Mouse (Mus musculus) 3T3-L1 (cell line): Measurements from ENCODE around the gene Ndufc2.
A peak's percentile ranks its signal among the peaks of the same experiment; 100 is the strongest.
"Not testable (repeated sequence)": the region's sequence is repeated elsewhere in the genome, so short reads cannot be mapped to it uniquely, and the experiment has no call there.

Experiments
- DNase-seq: peaks from one replicate; pipeline ENCODE4 v3.0.0-alpha.2; 2015; ENCODE audit warnings: low read depth, low spot score

Ndufc2 gene

DNA sequence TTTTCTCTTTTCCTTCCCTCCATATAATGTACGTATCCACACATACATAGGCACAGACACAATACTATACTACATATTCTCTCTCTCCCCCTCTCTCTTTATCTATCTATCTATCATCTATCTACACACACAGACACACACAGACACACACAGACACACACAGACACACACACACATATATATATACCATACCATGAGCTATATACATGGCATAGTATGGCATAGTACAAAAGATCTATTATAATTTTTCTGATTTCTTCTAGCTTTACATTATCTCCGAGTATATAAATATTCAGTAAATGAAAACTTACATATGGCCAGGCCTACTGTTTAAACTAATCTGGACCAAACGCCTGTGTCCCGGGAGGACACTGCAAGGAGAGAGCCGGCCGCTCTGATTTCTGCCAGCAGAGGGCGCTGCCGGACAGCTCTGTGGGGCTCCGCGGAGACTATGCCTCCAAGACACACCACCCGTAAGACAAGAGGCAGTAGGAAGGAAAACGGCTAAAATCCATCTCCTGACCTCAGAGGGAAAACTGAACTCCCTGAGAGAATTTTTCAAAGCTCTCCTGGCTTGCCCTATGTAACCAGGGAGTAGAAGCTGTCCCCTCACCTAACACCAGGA, 24.9 kb downstream of the Ndufc2 start:
- DNase-seq = peak; percentile 79

DNA sequence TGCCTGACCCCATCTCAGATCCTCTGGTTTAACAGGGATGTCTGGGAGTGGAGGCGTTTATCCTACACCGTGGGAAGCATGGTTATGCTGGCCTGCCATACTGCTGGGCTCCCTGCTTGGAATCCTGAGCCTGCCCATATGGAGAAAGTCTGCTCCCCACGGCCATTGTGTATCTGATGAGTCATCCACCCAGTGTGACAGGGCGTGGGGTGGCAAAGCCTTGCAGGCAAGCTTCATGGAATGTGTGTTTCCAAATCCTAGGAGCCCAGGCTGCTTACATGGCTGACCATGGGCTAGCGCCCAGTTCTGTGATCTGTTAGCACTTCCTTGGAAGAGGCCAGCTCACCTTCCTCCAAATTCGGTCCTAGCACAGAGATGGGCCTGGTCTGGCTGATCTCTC, 26.8 kb downstream of the Ndufc2 start:
- DNase-seq = peak; percentile 72

DNA sequence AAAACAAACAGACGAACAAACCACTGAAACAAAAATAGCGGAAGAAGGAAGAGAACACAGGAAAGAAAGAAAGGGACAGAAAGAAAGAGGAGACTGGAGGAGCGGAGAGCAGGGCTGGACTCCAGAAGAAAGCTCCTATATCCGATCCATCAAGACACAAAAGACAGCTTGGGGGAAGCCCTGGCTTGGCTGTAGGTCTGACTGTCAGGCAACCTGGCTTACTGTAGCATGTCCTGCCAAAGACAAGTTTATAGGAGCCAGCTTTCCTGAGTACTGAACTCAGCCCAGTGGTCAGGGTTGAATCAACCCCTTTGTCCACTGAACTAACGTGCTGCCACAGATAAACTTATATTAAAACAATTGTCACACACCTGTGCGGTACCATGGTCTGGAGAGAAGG, 27.5 kb downstream of the Ndufc2 start:
- no peak for DNase-seq

DNA sequence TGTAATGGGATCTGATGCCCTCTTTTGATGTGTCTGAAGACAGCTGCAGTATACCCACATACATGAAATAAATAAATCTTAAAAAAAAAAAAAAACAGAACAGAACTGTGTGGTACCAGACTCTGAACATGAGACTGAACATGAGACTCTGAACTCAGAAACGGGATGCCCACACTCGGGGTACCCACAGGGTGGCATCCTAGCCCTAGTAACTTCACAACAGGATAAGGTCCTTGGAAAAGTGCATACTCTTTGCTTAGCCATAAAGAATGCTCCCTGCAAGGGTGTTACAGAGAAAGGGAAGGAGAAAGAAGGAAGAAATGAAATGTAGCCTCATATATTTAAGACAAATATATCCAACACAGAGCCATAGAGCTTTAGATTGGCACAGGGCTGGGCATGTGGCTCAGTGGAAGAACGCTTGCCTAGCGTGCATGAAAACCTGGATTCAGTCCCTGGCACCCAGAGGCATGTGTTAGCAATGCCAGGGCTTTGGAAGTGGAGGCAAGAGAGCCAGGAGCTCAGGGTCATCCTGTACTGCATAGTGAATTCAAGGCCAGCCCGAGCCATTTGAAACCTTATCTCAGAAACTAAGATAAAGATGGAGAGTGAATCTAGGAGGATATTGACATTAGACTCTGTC, 28.1 kb downstream of the Ndufc2 start:
- no peak for DNase-seq

DNA sequence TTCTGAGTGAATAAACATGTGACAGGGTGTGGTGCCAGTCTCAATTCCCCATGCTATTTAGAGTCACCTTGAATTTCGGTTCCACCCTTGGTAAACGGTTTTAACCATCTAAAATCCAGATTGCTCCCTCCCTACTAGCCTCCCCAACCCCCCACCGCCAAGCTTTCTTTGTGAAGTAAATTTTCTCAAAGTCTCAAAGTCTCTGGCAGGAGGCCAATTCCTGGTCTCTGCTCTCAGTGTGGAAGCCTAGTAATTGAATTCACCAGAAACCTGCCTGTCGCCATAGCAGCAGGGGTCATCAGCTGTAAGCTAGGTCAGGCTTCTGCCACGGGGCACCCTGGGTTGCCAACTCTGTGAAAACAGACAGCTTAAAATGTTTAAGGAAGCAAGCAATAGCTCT, 29.9 kb downstream of the Ndufc2 start:
- DNase-seq = no peak

DNA sequence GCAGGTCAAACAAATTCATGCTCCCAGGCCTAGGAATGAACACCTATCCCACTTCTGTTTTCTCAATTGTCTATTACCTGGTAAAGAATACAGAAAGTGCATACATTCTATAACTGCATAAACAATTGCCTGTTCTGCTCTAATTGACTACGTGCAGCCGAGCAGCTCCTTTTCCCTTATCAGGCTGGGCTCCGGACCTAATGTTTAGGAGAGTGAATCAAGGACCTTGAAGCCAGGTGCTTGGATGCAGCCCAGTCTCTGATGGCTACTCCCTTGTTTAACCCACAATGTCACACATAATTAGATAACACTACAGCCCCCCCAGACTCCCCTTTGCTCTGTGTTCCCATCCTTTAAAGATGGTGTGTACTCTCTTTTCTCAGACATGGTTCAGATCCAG, 33.7 kb downstream of the Ndufc2 start:
- DNase-seq = not testable (repeated sequence)

DNA sequence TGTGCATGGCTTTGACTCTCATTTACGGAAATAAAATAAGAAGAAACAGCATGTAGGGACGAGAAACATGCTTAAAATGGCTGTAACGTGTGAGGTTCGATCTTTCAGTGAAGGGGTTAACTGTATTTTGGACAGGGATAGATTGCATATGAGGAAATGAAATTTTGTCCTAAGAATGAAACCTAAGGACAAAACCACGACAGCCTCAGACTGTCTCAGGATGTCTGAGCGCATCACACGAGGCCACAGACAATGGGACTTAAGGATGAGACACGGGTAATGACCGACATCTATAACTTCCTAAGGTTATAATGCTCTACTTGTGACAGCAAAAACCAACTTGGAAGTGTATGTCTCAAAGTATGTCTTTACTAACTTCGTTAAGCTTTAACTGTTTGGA, 34.7 kb downstream of the Ndufc2 start:
- no peak for DNase-seq

DNA sequence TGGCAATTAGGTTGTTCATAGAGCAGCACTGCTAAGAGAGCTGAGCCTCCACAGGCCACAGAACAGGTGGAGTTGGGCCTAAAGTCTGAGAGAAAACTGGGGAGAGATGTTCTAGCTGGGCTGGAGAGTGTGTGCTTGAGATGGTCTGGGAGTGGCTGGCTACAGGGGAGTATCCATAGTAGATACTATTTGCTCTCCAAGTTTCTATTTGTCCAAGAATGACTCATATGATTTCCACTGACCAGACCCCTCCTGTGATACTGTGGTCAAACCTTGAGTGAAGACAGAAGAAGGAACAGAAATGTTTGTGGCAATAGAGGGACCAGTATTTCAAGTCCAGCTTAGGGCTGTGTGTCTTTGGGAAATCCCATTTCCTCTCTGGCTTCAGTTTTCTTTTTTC, 39.2 kb downstream of the Ndufc2 start:
- DNase-seq = peak; percentile 20

DNA sequence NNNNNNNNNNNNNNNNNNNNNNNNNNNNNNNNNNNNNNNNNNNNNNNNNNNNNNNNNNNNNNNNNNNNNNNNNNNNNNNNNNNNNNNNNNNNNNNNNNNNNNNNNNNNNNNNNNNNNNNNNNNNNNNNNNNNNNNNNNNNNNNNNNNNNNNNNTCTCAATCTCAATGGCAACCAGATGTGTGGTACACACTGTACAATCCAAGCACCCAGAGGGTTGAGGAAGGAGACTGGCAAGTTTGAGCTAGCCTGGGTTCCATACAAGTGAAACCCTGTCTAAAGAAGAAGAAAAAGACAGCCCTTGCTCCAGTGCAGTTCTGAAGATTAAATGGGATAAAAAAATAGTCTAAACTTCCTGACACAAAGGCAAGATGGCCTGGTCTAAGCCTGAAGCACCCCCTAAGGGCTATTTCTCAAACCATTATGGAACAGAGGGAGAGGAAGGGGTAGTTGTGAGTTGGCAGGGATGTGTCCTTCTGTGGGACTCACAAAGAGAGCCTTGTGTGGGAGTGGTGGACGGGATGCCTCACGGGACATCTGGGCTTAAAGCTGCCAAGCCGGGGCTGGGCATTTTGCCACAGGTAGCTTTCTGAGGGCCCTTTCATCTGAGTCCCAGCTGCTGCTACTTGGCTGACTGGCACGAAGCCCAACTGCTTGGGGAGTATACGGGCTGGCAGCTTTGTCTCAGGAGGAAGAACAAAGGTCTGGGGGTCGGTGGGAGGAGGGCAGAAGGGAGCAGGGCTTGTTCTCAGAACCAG, 46.5 kb downstream of the Ndufc2 start:
- peak; percentile 93 for DNase-seq

DNA sequence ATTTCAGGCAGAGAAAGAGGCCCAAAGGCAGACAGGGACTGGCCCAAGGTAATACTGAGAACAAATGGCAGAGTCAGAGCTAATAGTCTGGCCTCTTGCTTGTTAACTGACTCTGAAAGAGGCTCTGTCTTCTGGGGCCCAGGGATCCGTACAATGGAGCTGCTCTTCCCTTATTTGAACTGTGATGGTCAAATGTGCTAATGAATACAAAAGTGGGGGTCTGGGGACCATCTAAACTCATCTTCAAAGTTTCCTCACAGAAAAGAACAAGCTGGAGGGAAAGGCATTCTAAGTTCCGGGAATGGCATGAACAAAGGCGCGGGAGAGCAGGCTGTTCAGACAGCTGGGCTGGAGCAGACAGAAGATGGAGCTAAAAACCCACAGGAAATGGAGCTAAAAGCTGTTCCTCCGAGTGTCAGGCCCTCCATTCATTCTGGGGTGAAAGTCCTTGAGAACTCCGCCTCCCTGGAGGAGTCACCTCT, 47.3 kb downstream of the Ndufc2 start:
- peak; percentile 39 for DNase-seq

DNA sequence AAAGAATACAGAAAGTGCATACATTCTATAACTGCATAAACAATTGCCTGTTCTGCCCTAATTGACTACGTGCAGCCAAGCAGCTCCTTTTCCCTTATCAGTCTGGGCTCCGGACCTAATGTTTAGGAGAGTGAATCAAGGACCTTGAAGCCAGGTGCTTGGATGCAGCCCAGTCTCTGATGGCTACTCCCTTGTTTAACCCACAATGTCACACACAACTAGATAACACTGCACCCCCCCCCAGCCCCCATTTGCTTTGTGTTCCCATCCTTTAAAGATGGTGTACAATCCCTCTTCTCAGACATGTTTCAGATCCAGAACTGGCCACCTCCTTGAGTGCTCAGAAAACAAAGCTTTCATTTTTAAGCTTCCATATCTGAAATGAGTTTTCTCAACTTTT, 51.2 kb downstream of the Ndufc2 start, which contains the start of gene Kctd14:
TSS of gene Kctd14 (plus strand) at position 301 of the 400 bp plus-strand sequence.
- DNase-seq = not testable (repeated sequence)

DNA sequence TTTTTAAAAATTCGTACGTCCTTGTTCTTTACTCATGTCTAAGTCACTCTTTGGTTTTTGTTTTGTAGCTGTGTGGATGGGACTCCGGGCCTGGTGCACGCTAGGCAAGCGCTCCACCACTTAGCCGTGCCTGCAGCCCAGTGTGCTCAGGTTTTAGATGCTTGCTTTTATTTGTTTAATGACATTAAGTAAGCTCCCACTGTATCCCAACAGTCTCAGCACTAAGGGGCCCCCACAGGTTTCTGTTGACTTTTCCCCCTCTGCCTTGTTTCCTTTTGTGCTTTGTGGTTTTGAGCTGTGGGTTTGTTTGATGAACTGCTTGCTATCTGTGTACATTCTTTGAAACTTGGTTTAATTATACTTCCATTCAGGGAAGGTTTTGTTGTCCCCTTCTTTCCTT, 52.4 kb downstream of the Ndufc2 start:
- no peak for DNase-seq

DNA sequence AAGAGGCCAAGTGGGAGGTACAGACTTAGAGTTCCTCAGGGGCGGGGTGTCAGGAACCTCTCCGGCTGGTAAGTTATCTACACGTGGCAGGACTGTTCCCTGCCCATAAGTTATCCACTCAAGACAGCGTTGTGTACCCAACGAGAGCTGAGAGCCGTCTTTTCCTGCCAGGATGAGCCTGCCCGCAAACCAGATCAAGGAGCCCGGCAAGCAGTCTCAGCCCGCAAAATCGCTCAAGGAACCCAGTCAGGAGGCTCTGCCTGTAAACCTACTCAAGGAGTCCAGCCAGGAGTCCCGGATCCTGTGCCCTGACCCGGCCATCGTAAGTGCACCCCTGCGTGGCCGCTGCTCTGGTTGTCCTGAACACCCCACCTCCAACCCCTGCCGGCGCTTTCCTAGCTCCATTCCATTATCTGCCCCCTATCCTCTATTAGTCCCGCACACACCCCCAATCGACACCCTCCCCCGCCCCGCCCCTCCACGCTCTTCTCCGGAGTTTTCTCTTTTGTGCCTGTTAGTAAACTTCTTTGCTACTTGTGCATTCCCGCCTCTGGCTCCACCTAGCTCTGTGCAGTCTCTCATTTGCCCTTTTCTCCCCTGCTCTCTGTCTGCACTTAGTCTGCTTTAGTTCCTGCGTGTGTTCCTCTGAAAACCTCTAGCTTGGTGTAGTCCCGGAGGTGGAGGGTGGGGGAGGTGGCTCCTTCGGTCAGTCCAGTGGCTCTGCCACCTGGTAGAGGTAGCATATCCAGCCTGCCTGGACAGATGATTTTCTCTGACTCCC, 53.5 kb downstream of the Ndufc2 start:
- DNase-seq = peak; percentile 16

DNA sequence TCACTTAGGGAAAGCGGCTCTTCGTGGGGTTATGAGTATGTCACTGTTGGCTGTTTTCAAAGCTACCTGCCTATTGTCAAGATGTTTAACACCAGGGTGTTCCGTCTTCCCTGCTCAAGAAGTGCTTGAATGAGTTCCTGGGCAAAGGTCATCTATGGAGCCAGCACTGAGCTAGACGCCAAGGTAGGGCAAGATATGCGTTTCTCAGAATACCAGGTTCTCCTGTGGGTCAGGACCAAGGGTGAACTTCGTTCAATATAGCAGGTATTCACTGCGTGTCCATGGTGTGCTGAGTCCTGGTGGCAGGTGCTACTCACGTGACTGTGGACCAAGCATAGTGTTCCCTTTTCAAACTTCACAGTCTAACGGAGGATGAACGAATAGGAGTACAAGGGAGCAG, 55.0 kb downstream of the Ndufc2 start:
- no peak for DNase-seq

DNA sequence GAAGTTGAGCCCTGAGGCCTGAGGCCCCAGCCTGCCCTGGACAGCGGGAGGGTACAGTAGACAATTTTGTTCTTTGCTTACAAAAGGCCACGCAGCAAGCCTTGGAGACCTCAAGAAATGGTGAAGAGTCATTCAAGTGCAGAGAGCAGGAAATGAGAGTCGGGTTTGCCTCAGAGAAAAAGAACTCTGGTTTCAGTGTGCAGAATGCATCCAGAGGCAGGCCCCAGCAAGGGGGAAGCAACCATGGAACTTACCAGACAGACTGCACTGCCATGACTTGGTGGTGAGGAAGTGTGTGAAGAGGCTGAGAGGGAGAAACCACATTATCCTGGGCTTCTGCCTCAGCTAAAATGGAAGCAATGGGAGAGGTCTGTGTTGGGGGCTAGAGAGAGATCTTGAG, 55.8 kb downstream of the Ndufc2 start:
- no peak for DNase-seq
